Mouse (Mus musculus) stomach, postnatal 0 days (tissue): ENCODE data around the gene Edrf1. TPM values are rescaled to one million over a fixed set of nuclear protein-coding genes. Genes with fewer than 3 reads are reported as not detected.

Source experiments
- ATAC-seq: fragments of 200-750 bp; cut with Nextera tagmentation; 2 replicates; pipeline ENCODE4 v1.8.0; 2017; ENCODE audit not compliant: low FRiP score, low TSS enrichment
- DNase-seq: peaks from one replicate; pipeline ENCODE4 v3.0.0-alpha.2; 2016; ENCODE audit warnings: low spot score
- H3K27ac ChIP-seq: fragments of 300-500 bp; sonication (generic); replicated peaks from 2 replicates; pipeline ENCODE4 v1.5.1; 2014; ENCODE audit warnings: mild to moderate bottlenecking, control low read depth
- H3K27me3 ChIP-seq: fragments of 300-500 bp; sonication (generic); 2 replicates; pipeline ENCODE4 v1.6.1; 2014; ENCODE audit warnings: low read length; ENCODE audit not compliant: control insufficient read depth, insufficient read depth
- H3K36me3 ChIP-seq: fragments of 300-500 bp; sonication (generic); 2 replicates; pipeline ENCODE4 v1.6.1; 2014; ENCODE audit warnings: low read length, mixed read lengths; ENCODE audit not compliant: control insufficient read depth, insufficient read depth
- H3K4me1 ChIP-seq: fragments of 300-500 bp; sonication (generic); replicated peaks from 2 replicates; pipeline ENCODE4 v1.6.1; 2014; ENCODE audit warnings: antibody characterized with exemption; ENCODE audit not compliant: control insufficient read depth, insufficient read depth
- H3K4me2 ChIP-seq: fragments of 300-500 bp; sonication (generic); replicated peaks from 2 replicates; pipeline ENCODE4 v1.6.1; 2014; ENCODE audit warnings: low read depth, mild to moderate bottlenecking, control low read depth, moderate library complexity
- H3K4me3 ChIP-seq: fragments of 300-500 bp; sonication (generic); 2 replicates; pipeline ENCODE4 v1.5.1; 2014; ENCODE audit warnings: low read depth, low read length, control low read depth
- H3K9ac ChIP-seq: fragments of 300-500 bp; sonication (generic); 2 replicates; pipeline ENCODE4 v1.6.1; 2014; ENCODE audit warnings: mild to moderate bottlenecking, low read length, control low read depth, mixed read lengths
- H3K9me3 ChIP-seq: fragments of 300-500 bp; sonication (generic); 2 replicates; pipeline ENCODE4 v1.6.1; 2016; ENCODE audit warnings: low read length; ENCODE audit not compliant: control insufficient read depth
- CTCF ChIP-seq: IDR thresholded peaks from 2 replicates; pipeline ENCODE4 v1.5.1; 2016; ENCODE audit warnings: antibody characterized with exemption, low read depth, mild to moderate bottlenecking, moderate library complexity
- EP300 ChIP-seq: optimal IDR thresholded peaks from 2 replicates; pipeline ENCODE3; 2016; ENCODE audit warnings: antibody characterized with exemption
- WGBS: fragments of 180-500 bp; shearing (Covaris S2); extraction: QIAGEN DNeasy Blood & Tissue Kit; methylation state at CpG from one replicate; pipeline ENCODE4 v1.1.7; 2014; 5-methylcytosine and 5-hydroxymethylcytosine counted together
- polyA plus RNA-seq: library from polyadenylated mRNA; unstranded; fragments of >200 nt; fragmentation: Nextera tagmentation; extraction: Ambion mirVana; gene quantifications from 2 replicates; pipeline ENCODE4 v1.2.1, GENCODE M21; 2015

The Edrf1 gene
- polyA plus RNA-seq, 1 experiment from 2014 or later = 7.6 TPM

- H3K27ac ChIP-seq = no peak overlapping the region
Measured at GRCm38 (mm10) chr7:133604427-133605081, 32.8 kb upstream of the Edrf1 start.

GRCm38 (mm10) chr7:133607331-133607730, 30.0 kb upstream of the Edrf1 start:
- no peak for DNase-seq
- Histone ChIP-seq H3K9ac (no peak overlapping the region), H3K9me3 (no peaks in the 10 kb centered on the region), H3K4me1 (no peaks in the 10 kb centered on the region), H3K27me3 (no peaks in the 10 kb centered on the region), H3K4me3 (no peak overlapping the region), H3K4me2 (no peak overlapping the region), H3K27ac (no peak overlapping the region), H3K36me3 (no peaks in the 10 kb centered on the region)
- WGBS = 71% methylated on average over 5 of the region's 5 CpGs
- no peak for TF ChIP-seq CTCF
- no peak for ATAC-seq

More at GRCm38 (mm10) chr7:133604427-133605081, 32.8 kb upstream of the Edrf1 start:
- H3K4me2 ChIP-seq = no peak overlapping the region
- DNase-seq (no peak), ATAC-seq (no peak)
- H3K9ac ChIP-seq = no peak overlapping the region
- H3K27me3 ChIP-seq = no peaks in the 10 kb centered on the region
- H3K9me3 ChIP-seq = no peaks in the 10 kb centered on the region
- TF ChIP-seq EP300 (no peak), CTCF (no peak)
- H3K36me3 ChIP-seq = no peaks in the 10 kb centered on the region
- H3K4me1 ChIP-seq = no peaks in the 10 kb centered on the region
- no peak overlapping the region for H3K4me3 ChIP-seq
- WGBS = 51% methylated on average over 13 of the region's 13 CpGs

DNA sequence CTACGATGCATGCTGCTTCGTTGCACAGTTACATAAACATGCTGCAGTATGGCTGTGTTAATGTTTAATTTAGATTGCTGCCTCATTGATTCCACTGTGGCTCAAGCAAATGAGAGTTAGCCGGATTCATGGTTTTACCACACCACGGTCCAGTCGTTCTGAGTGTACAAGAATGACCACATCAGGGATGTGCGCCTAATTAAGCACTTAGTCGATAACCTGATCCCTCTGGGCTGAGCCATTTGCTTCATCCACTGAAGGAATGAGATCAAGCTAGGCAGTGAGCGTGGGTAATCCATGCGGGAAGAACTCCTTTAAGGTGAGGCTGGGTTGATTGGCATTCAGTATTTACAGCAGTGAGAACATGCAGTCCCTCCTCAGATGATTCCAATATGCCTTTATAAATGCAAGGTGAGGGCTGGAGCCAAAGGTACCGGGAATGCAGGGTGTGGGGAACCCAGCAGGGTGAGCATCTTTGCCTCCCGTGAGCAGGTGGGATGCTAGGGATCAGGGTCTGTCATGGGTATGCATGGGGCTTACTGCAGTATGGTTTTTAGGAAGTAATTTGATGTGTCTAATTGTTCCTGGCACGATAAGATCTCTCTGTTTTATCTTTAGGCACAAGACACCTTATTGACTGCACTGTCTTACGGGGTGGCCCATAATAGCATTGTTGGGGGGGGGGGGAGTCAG, 29.3 kb upstream of the Edrf1 start:
- Histone ChIP-seq H3K36me3 (no peaks in the 10 kb centered on the region), H3K4me1 (no peaks in the 10 kb centered on the region), H3K4me3 (no peak overlapping the region), H3K27ac (no peak overlapping the region), H3K4me2 (no peak overlapping the region), H3K9me3 (no peaks in the 10 kb centered on the region), H3K9ac (no peak overlapping the region), H3K27me3 (no peaks in the 10 kb centered on the region)
- WGBS = 77% methylated on average over 13 of the region's 13 CpGs
- DNase-seq (no peak), ATAC-seq (no peak)
- TF ChIP-seq EP300 (no peak), CTCF (no peak)

DNA sequence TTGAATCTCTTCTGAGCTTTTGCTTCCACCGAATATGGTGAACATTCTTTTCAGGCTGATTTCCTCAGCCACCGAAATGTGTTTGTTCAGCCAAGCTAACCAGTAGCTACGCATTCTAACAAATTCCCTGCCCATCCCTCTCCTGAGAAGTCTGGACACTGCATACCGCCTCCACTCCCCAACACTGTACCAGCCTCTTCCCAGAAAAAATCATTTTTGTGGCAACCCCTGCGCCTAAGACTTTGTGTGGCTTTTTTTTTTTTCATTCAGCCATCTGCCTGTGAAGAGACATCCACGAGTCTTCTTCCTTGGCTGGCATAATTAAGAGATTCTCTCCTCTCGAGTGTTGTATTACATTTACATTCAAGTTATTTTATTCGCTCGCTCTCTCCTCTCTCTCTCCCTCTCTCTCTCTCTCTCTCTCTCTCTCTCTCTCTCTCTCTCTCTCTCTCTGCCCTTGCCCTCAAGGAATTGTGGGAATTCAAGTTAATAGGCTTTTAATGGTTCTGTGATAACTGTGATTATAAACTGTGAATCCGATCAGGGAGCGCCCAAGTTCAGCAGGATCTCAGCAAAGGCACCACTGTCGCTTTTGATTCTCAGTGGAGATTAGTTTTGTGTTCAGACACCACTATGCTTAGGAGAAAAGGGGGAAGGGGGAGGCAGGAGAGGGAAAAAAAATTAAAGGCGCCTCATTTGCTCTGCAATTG, 28.6 kb upstream of the Edrf1 start:
- Histone ChIP-seq H3K4me3 (no peak overlapping the region), H3K4me2 (no peak overlapping the region), H3K4me1 (no peaks in the 10 kb centered on the region), H3K27me3 (no peaks in the 10 kb centered on the region), H3K36me3 (no peaks in the 10 kb centered on the region), H3K27ac (no peak overlapping the region), H3K9me3 (no peaks in the 10 kb centered on the region), H3K9ac (no peak overlapping the region)
- WGBS = 60% methylated on average over 13 of the region's 13 CpGs
- DNase-seq (no peak), ATAC-seq (no peak)
- TF ChIP-seq CTCF (no peak), EP300 (no peak)

GRCm38 (mm10) chr7:133609585-133609984, 27.8 kb upstream of the Edrf1 start:
- no peak overlapping the region for H3K4me2 ChIP-seq
- H3K27ac ChIP-seq = no peak overlapping the region
- ATAC-seq = no peak

DNA sequence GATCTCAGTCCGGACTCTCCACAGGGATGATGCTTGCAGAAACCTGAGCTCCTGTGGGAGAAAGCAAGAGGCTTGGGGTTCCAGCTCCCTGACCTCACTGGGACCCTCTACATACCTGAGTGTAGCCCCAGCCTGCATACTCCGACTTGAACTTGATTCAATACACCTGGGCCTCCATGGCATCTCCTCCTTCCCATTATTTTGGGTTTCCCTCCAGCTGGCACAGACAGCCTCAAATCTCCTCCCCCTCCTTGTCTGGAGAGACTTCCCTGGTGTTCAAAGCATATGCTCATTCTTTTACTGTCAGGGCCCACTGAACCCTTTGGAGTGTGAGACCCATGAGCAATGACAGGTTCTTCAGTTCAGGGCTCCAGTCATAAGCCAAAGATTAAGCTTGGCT, 24.4 kb upstream of the Edrf1 start:
- ATAC-seq (no peak), DNase-seq (no peak)
- H3K9me3 ChIP-seq = no peaks in the 10 kb centered on the region
- TF ChIP-seq EP300 (no peak), CTCF (no peak)
- no peak overlapping the region for H3K27ac ChIP-seq
- H3K36me3 ChIP-seq = no peaks in the 10 kb centered on the region
- WGBS = 74% methylated on average over 2 of the region's 2 CpGs
- H3K9ac ChIP-seq = no peak overlapping the region
- no peak overlapping the region for H3K4me3 ChIP-seq
- no peaks in the 10 kb centered on the region for H3K27me3 ChIP-seq
- no peak overlapping the region for H3K4me2 ChIP-seq
- H3K4me1 ChIP-seq = no peaks in the 10 kb centered on the region

More at GRCm38 (mm10) chr7:133609585-133609984, 27.8 kb upstream of the Edrf1 start:
- H3K27me3 ChIP-seq = no peaks in the 10 kb centered on the region
- no peak overlapping the region for H3K4me3 ChIP-seq
- no peaks in the 10 kb centered on the region for H3K36me3 ChIP-seq
- no peak for DNase-seq
- no peak overlapping the region for H3K9ac ChIP-seq
- 72% methylated on average over 8 of the region's 8 CpGs for WGBS
- H3K9me3 ChIP-seq = no peaks in the 10 kb centered on the region
- no peaks in the 10 kb centered on the region for H3K4me1 ChIP-seq
- no peak for TF ChIP-seq EP300
